Mouse (Mus musculus): Measurements from ENCODE around the gene Wbp2. TPM values are rescaled to one million over a fixed set of nuclear protein-coding genes. Genes with fewer than 3 reads are reported as not detected.
"Not testable (repeated sequence)": the region's sequence is repeated elsewhere in the genome, so short reads cannot be mapped to it uniquely, and the experiment has no call there.

The Wbp2 gene
- total RNA-seq, 2 experiments from 2014 or later = 70.1 to 71.0 TPM

DNA sequence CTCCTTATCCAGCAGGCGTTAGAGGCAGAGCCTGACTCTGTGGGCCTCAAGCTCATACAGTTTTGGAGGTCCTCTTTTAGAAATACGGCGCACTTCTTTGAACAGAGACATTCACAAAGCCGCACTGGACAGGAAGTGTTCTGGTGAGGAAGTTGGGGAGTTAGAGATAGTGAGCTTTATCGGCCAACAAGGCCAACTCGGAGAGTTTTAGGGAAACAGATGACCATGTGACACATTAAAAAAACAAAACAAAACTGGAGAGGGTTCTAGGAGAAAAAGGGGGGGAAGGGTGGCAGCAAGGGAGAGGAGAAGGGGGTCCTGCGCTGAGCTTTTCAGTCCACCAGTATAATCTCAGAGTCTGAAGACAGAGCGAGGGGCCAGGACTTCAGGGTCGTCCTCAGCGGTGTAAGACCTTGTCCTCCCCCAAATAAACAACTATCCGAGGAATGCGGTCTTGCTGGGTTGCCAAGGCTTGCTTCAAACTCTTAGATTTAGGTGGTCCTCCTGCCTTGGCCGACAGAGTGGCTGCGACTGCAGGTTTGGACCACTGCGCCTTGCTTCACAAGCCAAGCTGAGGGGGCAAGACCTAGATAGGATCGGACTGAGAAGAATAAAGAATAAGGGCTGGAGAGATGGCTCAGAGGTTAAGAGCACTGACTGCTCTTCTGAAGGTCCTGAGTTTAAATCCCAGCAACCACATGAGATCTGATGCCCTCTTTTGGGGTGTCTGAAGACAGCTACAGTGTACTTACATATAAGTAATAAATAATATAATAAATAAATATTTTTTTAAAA lies 7.2 kb upstream of the Wbp2 start:
- intact Hi-C loops (cut with DNase I) = no loop called here
- no peak for DNase-seq

- intact Hi-C loops (cut with DNase I) = not testable (repeated sequence)
Measured at GRCm38 (mm10) chr11:116092959-116093358, 6.2 kb upstream of the Wbp2 start.

DNA sequence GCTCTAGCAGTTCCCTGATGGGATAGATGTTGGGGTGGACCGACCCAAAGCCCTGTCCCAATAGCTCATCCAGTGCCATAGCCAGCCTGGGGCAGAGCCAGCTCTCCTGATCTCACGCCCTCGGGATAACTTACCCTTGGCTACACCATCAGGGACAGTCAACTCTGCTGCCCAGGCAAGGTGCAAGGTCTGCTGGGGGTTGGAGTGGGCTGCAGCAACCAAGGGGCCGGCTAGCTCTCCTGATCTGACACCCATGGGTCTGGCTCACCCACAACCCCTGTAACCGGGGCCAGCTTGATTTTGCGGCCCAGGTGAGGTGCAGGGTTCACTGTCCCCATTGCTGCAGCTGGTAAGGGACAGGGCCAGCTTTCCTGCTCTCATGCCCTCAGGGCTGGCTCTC lies 4.8 kb upstream of the Wbp2 start:
- no peak for DNase-seq
- intact Hi-C loops (cut with DNase I) = no loop called here

More at GRCm38 (mm10) chr11:116092959-116093358, 6.2 kb upstream of the Wbp2 start:
- DNase-seq = not testable (repeated sequence)

- no peak for DNase-seq
- intact Hi-C loops (cut with DNase I) = no loop called here
Measured at GRCm38 (mm10) chr11:116089545-116089944, 2.8 kb upstream of the Wbp2 start.

DNA sequence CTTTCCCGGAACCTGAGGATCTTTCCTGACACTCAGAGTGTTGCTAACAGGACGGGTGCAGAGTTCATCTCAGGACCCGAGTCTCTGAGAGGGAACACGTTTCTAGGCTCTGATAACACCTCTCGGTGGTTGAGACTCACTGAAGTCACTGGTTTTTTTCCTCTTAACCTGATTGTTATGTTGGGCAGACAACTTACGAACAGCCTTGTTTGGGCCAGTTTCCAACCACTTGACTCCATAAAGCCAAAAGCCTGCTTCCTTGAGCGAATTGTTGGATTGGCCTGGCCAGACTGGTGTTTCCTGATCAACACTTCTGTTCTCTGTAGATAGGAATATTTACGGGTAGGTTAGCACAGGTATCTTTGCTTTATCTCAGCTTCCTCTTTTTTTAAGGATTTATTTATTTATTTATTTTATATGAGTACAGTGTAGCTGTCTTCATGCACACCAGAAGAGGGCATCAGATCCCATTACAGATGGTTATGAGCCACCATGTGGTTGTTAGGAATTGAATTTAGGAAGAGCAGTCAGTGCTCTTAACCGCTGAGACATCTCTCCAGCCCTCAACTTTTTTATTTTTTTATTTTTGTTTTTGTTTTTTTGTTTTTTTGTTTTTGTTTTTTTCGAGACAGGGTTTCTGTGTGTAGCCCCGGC lies 2.1 kb upstream of the Wbp2 start:
- intact Hi-C loops (cut with DNase I) = no loop called here
- DNase-seq = no peak

DNA sequence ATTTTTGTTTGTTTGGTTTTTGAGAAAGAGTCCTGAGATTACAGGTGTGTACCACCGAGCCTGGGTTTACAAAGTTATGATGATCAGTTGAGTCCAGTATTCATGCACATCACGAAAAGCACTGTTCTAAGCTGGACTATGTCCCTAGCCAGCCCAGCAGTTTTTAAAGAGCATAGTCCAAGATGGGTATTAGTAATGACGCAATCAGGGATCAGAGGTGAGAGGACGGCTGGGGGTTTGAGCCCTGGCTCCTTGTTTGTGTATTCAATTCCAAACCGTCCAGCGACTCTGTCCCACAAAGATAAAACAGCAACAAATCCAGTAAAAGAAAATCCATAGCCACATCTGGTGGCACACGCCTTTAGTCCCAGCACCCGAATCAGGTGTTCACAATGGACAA lies 1.4 kb upstream of the Wbp2 start:
- intact Hi-C loops (cut with DNase I) = no loop called here
- DNase-seq = no peak

DNA sequence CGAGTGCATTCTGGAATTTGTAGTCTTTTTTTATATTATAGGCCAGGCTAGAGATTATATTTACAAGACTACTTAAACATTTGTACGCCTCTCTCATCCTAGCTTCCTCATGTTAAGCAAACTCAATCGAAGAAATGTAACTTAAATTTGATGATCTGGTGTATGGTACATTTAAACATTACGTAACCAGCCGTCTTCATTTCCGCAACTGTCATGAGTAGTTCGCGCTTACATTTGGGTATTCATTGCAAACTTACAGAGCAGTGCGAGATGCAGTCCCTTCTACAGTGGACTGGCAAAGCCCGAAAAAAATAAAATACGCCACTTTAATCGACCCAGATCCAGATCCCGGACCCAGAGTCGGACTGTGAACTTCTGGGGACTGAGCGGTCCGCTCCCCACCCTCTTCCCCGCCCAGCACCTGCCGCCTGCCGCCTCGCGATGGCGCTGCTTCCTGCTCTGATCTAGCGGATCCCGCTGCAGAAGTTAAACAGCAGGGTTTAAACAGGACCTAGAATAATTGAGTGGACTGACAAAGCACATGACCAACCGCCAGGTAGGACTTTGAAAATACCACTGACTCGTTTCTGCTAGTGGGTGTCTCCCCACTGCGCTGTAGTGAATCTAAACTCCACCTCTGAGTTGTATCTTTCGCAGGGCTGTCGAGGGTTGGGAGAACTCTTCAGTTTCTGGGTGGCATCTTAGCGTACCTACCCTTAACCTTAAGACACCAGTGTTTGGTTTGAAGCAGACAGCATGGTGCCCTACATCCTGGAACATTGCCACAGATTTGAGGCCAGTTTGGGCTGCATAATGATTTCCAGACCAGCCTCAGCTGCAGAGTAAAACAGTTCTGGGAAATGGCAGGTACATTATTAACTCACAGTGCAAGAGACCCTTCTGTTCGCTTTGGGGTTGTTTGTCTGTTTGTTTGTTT lies 667 bp upstream of the Wbp2 start:
- peak; percentile 87 to 88 for DNase-seq
- intact Hi-C loops (cut with DNase I) = loop anchor here (1.0 kb wide), 1 partner anchor 43 kb away; no protein-coding TSS in a partner anchor

GRCm38 (mm10) chr11:116084166-116084565 lies 2.6 kb downstream of the Wbp2 start:
- intact Hi-C loops (cut with DNase I) = loop anchor here (5.0 kb wide), 1 partner anchor 47 kb away; no protein-coding TSS in a partner anchor
- no peak for DNase-seq

GRCm38 (mm10) chr11:116083096-116083672 lies 3.6 kb downstream of the Wbp2 start:
- intact Hi-C loops (cut with DNase I) = loop anchor here (5.0 kb wide), 1 partner anchor 46 kb away; no protein-coding TSS in a partner anchor
- no peak for DNase-seq

- peak in 1 of 2 experiments; percentile 48 for DNase-seq
- intact Hi-C loops (cut with DNase I) = loop anchor here (5.0 kb wide), 1 partner anchor 44 kb away; no protein-coding TSS in a partner anchor
Measured at GRCm38 (mm10) chr11:116081081-116081480, 5.7 kb downstream of the Wbp2 start.

DNA sequence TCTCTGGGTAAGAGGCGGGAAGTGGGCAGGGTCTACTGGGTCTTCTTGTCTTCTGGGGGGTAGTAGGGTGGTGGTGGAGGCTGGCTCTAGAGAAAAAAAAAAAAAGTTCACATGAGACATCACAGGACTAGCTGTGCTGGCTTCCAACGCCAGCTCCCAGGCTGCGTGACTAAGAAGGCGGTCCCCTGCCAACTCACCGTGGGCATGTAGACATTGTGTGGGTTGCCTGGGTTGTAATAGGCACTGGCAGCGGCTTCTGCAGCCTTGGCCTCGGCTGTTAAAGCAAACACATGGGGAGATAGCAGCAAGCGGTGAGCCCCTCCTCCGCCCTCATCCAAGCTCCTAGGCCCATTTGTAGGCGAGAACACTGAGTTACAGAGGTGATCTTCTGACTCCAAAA lies 7.3 kb downstream of the Wbp2 start:
- intact Hi-C loops (cut with DNase I) = no loop called here
- DNase-seq = no peak

GRCm38 (mm10) chr11:116078676-116079320 lies 8.0 kb downstream of the Wbp2 start:
- no peak for DNase-seq
- intact Hi-C loops (cut with DNase I) = no loop called here

DNA sequence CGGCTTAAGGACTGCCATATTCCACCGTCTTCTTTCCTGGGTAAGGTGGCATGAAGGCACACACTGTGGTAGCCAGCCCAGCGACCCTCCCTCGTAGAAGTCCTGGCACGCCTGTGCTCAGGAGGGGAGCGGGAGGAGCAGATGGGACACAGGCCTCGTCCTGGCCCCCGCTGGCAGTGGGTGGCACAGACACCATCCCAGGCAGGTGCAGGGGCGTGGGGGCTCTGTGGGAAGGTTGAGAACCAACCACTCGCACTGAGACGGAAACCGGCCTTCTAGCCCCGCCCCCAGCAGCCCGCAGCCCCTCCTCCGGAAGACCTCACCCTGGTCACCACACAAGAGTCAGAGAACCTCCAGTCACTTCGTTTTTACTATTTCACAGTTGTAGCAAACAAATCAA lies 8.6 kb downstream of the Wbp2 start:
- DNase-seq = no peak
- intact Hi-C loops (cut with DNase I) = no loop called here

GRCm38 (mm10) chr11:116077446-116078204 lies 9.2 kb downstream of the Wbp2 start, which contains the start of gene Unc13d:
TSS of gene Unc13d (minus strand) at chr11:116077961.
- no peak for DNase-seq
- intact Hi-C loops (cut with DNase I) = no loop called here

- DNase-seq = no peak
- intact Hi-C loops (cut with DNase I) = no loop called here
Measured at GRCm38 (mm10) chr11:116076836-116077235, 10.0 kb downstream of the Wbp2 start.

DNA sequence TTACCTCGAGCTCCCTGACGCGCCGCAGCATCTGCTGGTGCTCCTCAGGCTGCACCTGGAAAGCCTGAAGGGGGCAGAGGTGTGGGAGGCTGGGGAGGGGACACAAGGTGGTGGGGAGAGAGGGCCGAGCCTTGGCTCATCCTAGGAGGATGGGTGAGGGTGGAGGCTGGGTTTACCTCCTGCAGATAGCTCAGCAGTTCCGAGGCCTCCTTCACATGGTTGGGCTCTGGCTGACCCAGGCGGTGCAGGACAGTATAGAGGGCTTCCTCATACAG lies 10.6 kb downstream of the Wbp2 start:
- intact Hi-C loops (cut with DNase I) = no loop called here
- no peak for DNase-seq

DNA sequence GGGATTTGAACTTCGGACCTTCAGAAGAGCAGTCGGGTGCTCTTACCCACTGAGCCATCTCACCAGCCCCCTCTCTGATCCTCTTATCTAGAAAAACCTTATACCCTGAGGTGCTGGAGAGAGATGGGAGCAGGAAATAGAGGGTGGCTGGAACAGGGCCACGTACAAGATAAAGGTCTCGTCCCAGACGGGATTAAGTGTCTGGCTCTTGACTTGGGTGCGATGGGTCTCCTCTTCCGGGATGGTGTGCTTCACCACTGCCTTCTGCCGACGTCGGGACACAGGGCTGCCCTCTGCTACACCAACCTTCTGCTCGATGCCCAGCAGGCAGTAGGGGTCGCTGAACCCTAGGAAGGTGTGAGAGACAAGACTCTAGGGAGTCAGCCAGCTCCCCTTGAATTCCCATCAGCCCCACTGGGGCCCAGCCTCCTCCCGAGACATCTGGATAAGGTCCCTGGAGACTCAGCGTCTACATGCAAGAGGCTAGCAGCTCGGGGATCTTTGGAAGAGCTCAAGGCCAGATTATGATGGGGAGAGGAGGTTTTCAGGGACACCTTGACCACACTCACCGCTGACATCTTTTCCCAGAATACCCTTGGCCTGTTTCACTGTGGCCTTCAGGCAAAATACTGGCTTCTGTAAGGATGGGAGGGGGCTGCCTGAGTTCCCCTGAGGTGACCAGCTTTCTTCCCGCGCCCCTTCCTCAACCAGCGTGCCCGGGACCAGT lies 11.1 kb downstream of the Wbp2 start:
- intact Hi-C loops (cut with DNase I) = no loop called here
- DNase-seq = no peak

DNA sequence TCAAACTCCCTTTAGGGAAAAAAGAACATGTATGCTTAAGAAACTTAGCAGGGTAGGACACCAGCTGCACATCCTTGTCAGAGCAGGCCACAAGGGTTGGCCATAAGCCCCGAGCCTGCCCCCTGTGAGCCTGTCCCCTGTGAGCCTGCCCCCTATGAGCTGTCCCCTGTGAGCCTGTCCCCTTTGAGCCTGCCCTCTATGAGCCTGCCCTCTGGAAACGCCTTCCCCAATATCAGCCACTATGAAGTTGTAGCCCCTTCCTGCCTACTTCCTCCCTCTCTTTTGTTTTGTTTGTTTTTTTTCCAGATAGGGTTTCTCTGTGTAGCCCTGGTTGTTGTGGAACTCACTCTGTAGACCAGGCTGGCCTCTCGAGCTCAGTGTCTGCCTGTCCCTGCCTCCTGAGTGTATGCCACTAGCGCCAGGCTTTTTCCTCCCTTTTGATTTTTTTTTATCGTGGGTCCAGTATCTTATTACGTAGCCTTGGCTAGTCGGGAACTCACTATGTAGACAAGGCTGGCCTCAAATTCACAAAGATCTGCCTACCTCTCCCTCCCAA lies 12.3 kb downstream of the Wbp2 start:
- intact Hi-C loops (cut with DNase I) = no loop called here
- DNase-seq = no peak

Data from gastrocnemius, postnatal 36 days (tissue).